Mouse (Mus musculus): ENCODE data around the gene Usp10.

Gene Usp10

GRCm38 (mm10) chr8:119960531-119961104 is 50.5 kb downstream of the Usp10 start:
- no peak for DNase-seq (ENCODE audit: low read depth)

- no peak for DNase-seq (ENCODE audit: low read depth)
Observed at GRCm38 (mm10) chr8:119964859-119965258, 54.7 kb downstream of the Usp10 start.

- no peak for DNase-seq (ENCODE audit: low read depth)
Observed at GRCm38 (mm10) chr8:119967435-119967834, 57.3 kb downstream of the Usp10 start.

- DNase-seq (ENCODE audit: low read depth), result no peak
Observed at GRCm38 (mm10) chr8:119970169-119970568, 60.0 kb downstream of the Usp10 start.

- DNase-seq (ENCODE audit: low read depth), result no peak
Observed at GRCm38 (mm10) chr8:119972558-119972957, 62.4 kb downstream of the Usp10 start.

- no peak for DNase-seq (ENCODE audit: low read depth)
Observed at GRCm38 (mm10) chr8:119978770-119979381, 68.7 kb downstream of the Usp10 start.

DNA sequence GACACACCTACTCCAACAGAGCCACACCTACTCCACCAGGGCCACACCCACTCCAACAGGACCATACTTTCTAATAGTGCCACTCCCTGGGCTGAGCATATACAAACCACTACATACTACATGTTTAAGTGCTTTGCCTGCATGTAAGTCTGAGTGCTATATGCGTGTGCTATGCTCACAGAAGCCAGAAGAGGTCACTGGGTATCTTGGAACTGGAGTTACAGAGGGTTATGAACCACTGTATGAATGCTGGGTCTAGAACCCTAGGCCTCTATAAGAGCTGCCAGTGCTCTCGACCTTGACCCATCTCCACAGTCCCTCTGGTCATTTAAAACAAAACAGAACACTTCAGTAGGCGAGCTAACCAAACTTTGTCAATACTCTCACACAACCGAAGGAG is 71.1 kb downstream of the Usp10 start:
- DNase-seq (ENCODE audit: low read depth), result no peak

GRCm38 (mm10) chr8:119984085-119984484 is 73.9 kb downstream of the Usp10 start:
- DNase-seq (ENCODE audit: low read depth), result peak; percentile 30

DNA sequence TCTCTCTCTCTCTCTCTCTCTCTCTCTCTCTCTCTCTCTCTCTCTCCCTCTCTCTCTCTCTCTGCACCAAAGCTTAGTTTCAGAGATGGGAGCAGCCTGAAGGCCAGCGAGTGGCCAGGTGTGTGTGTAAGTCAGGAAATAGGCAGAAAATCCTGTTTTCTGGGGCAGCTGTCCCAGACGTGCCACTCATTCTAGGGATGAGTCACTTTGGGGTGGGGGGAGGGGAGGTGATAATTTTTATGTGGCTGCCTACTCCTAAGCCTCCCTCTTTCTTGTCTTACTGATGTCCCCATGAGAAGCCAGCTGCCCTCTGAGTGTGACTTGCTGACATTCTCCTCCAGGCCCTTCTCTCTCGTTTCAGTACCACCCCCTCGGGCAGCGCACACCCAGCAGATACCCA is 76.0 kb downstream of the Usp10 start:
- DNase-seq (ENCODE audit: low read depth), result no peak

DNA sequence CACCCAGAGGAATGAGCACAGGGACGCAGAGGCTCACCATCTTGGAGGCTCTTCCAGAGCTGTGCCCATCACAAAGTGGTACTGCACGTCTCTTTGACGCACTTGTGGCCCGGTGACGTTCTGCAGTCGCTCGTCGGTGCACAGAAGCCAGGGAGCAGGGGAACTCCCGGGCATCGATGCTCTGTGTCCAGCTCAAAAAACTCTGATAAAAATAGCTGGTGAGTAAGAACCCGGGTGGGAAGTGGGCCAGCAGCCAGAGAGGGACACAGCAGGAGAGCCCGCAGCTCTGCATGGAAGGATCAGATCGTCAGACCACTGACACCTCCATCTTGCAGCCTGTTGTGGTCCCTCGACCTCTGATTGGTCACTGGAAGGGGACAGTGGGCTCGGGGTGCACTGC is 77.9 kb downstream of the Usp10 start:
- DNase-seq (ENCODE audit: low read depth), result no peak

DNA sequence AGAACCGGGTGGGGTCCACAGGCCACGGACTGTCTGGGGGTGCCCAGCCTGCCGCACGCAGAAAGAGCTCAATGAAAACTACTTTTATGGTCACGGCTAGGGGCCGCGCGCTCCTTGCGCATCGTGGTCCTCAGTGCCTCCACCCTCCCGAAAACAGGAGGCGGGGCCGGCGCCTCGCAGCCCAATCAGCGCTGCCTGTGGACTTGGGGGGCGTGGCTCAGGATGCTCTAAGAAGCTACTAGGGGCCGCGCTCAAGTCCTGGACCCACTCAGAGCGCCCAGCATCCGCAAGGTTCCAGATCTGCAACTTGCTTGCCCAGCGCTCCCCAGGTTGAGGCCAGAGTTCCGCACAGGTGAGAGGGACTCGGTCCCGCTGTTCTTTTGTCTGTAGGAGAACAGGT is 82.1 kb downstream of the Usp10 start, which contains the start of gene Crispld2:
Gene Crispld2, plus strand, starts transcription at position 190 of the 400 bp plus-strand sequence.
- peak; percentile 13 for DNase-seq (ENCODE audit: low read depth)

DNA sequence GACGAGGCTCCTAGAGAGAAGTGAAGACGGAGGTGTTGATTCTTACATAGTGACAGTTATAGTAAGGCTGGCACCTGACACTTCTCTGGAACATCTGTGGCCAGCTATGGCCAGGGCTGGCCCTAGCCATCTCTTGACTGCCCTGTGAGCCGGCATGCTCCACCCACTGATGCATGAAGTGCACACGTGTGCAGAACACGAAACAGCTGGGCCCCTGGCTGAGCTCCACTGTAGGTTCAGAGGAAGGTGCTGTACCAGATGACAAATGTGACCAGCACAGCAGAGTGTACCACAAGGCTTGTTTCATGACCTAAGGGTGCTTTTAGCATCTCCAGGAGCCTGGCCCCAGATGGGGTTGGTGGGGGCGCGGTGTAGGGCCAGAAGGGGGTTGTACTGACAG is 84.0 kb downstream of the Usp10 start:
- no peak for DNase-seq (ENCODE audit: low read depth)

GRCm38 (mm10) chr8:119994556-119994955 is 84.4 kb downstream of the Usp10 start:
- no peak for DNase-seq (ENCODE audit: low read depth)

GRCm38 (mm10) chr8:119997266-119997665 is 87.1 kb downstream of the Usp10 start:
- DNase-seq (ENCODE audit: low read depth), result no peak

DNA sequence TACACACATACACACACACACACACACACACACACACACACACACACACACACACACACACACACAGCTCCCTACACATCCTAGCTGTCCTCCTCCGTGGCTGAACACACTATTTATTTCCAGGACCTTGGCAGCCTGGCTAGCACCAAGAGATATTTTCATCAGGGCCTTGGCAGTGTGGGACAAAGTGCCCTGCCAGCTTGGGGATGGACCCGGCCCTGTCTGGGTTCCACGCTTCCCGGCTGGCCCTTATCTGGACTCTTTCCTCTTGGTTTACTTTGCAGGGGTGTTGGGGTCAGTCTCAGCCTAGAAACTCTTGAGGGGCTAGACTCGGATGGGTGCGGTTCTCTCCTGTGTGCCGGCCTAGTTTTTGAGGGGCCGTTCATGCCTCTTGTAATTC is 90.3 kb downstream of the Usp10 start:
- DNase-seq (ENCODE audit: low read depth), result no peak

DNA sequence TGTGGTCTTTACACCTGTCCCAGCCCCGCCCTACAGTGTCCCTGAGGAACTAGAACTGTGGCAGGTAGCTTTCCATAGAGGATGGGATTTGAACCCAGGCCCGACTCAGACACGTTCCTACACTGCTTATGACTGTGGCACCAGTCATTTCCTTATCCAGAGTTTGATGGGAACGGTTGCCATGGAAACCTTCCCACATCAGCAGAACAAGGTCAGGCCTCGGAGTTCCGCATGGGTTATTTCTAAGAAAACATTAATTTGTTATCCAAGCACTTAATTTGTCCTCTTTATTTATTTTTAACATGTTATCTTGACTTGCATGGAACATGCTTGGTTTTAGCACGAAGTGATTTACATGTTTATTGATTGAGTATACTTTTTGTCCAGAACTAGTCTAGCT is 91.6 kb downstream of the Usp10 start:
- DNase-seq (ENCODE audit: low read depth), result no peak

DNA sequence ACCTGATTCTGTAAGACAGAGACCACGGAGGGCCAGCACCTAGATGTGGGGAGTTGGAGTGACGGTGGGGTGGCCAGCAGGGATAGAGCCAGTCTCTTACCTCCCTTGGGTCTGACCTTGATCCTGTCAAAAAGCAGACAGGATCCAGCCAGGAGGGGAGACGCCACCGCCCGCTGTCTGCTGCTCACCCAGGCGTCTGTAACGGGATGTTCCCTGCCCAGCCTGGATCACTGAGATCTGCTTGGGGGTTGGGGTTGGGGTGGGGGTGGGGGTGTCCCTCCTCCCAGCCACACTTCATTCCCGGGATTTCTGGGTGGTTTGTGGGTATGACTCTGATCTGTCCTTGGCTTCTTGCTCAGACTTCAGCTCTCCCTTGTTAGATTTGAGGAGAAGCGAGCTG is 92.2 kb downstream of the Usp10 start:
- DNase-seq (ENCODE audit: low read depth), result no peak

DNA sequence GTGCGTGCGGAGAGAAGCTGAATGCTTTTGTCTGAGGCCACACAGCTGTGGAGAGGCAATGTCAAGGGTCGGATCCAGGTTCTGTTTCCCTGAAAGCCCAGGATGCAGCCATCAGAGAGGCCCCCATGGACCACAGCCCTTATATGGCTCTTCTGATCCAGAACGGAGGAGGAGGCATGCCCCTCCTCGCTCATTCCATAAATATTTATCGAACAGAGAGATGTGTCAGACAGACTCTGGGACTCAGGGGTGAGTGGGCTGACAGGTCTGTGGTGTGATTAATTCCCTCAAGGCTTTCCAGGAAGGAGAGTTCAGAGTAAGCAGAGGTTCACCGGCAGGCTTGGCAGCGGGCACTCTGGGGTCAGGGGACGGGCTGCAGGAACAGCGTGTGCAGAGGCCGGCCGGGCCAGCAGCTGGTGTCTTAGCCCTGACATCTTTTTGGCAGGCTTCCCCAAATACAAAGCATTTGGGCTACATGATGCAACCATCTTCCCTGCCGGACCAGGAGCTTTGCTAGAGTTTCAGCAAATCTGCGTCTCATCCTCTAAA is 94.1 kb downstream of the Usp10 start:
- DNase-seq (ENCODE audit: low read depth), result no peak

- DNase-seq (ENCODE audit: low read depth), result no peak
Observed at GRCm38 (mm10) chr8:120004705-120005381, 94.7 kb downstream of the Usp10 start.

- DNase-seq (ENCODE audit: low read depth), result no peak
Observed at GRCm38 (mm10) chr8:120006645-120007160, 96.5 kb downstream of the Usp10 start.
